In genomic region chr12:58434504-58434903, GRCm38 (mm10) we compare ENCODE assay signal across 29 mouse cellular contexts.
"Had no signal": no experiment of that assay in that cellular context is flagged by ENCODE, and none has a peak within 500 bp of the region (broad histone marks: within the 10 kb centered on the region; RNA-seq: fewer than 3 reads in every experiment).

No protein-coding gene starts in this region.

- H3K9me3 ChIP-seq: heart, embryonic 13.5 days; heart, embryonic 15.5 days; hindbrain, embryonic 13.5 days; hindbrain, embryonic 15.5 days; kidney, embryonic 15.5 days; limb, embryonic 10.5 days; limb, embryonic 12.5 days; liver, embryonic 13.5 days; liver, embryonic 15.5 days had no signal

- H3K27ac ChIP-seq: heart, adult 2 months; heart, embryonic 13.5 days; heart, embryonic 15.5 days; hindbrain, embryonic 13.5 days; hindbrain, embryonic 15.5 days; hindbrain, postnatal 0 days; kidney, embryonic 15.5 days; kidney, postnatal 0 days; layer of hippocampus, adult 2 months; left cerebral cortex, adult 2 months; limb, embryonic 10.5 days; limb, embryonic 12.5 days; liver, embryonic 13.5 days; liver, embryonic 15.5 days had no signal

- H3K27me3 ChIP-seq: heart, embryonic 13.5 days; heart, embryonic 15.5 days; hindbrain, embryonic 13.5 days; hindbrain, embryonic 15.5 days; kidney, embryonic 15.5 days; limb, embryonic 12.5 days; liver, embryonic 13.5 days; liver, embryonic 15.5 days had no signal

- H3K9ac ChIP-seq: heart, embryonic 13.5 days; heart, embryonic 15.5 days; hindbrain, embryonic 13.5 days; hindbrain, embryonic 15.5 days; kidney, embryonic 15.5 days; limb, embryonic 12.5 days; liver, embryonic 13.5 days; liver, embryonic 15.5 days; liver, postnatal 0 days had no signal

- H3K4me1 ChIP-seq: heart, embryonic 13.5 days; heart, embryonic 15.5 days; hindbrain, embryonic 13.5 days; hindbrain, embryonic 15.5 days; kidney, embryonic 15.5 days; limb, embryonic 12.5 days; liver, embryonic 13.5 days; liver, embryonic 15.5 days had no signal

- DNase-seq: gastrocnemius, postnatal 14 days; gastrocnemius, postnatal 36 days; heart, adult 11 months; heart, adult 2 months; heart, postnatal 14 days; heart, postnatal 36 days; kidney, adult 11 months; kidney, adult 2 months; kidney, adult 9 months; kidney, postnatal 14 days; kidney, postnatal 4 days; liver; liver, embryonic 13.5 days; liver, postnatal 0 days had no signal

- H3K4me2 ChIP-seq: heart, embryonic 11.5 days; heart, embryonic 13.5 days; heart, embryonic 15.5 days; hindbrain, embryonic 13.5 days; hindbrain, embryonic 15.5 days; kidney, embryonic 15.5 days; limb, embryonic 12.5 days; liver, embryonic 11.5 days; liver, embryonic 13.5 days; liver, embryonic 15.5 days had no signal

- ATAC-seq: hindbrain, postnatal 0 days; intestine, embryonic 16.5 days; liver, postnatal 0 days had no signal

- H3K4me3 ChIP-seq: heart, adult 2 months; heart, embryonic 13.5 days; heart, embryonic 15.5 days; hindbrain, embryonic 13.5 days; hindbrain, embryonic 15.5 days; kidney, embryonic 15.5 days; layer of hippocampus, adult 2 months; left cerebral cortex, adult 2 months; limb, embryonic 10.5 days; limb, embryonic 12.5 days; liver, embryonic 13.5 days; liver, embryonic 15.5 days had no signal

- H3K36me3 ChIP-seq: heart, embryonic 13.5 days; heart, embryonic 15.5 days; hindbrain, embryonic 13.5 days; hindbrain, embryonic 15.5 days; kidney, embryonic 15.5 days; limb, embryonic 10.5 days; limb, embryonic 12.5 days; liver, embryonic 13.5 days; liver, embryonic 15.5 days had no signal
